Mouse (Mus musculus): ENCODE results near the gene Atp6v1d.
A peak's percentile ranks its signal among the peaks of the same experiment; 100 is the strongest.

Atp6v1d gene

GRCm38 (mm10) chr12:78861496-78862253, at the start of gene Atp6v1d, which contains the start of gene Eif2s1:
Gene Atp6v1d, minus strand, starts transcription at chr12:78861638.
Gene Eif2s1, plus strand, starts transcription at chr12:78861819.
- peak; percentile 96 for DNase-seq (ENCODE audit: low spot score)

GRCm38 (mm10) chr12:78910684-78911461, 49.4 kb upstream of the Atp6v1d start:
- no peak for DNase-seq (ENCODE audit: low spot score)

- no peak for DNase-seq (ENCODE audit: low spot score)
Observed at GRCm38 (mm10) chr12:78908081-78908605, 46.7 kb upstream of the Atp6v1d start.

GRCm38 (mm10) chr12:78906707-78907162, 45.3 kb upstream of the Atp6v1d start, which contains the start of gene Plek2:
Gene Plek2, minus strand, starts transcription at chr12:78906964.
- DNase-seq (ENCODE audit: low spot score): peak; percentile 53

GRCm38 (mm10) chr12:78904499-78904898, 43.1 kb upstream of the Atp6v1d start:
- DNase-seq (ENCODE audit: low spot score): no peak

GRCm38 (mm10) chr12:78903313-78903712, 41.9 kb upstream of the Atp6v1d start:
- no peak for DNase-seq (ENCODE audit: low spot score)

- no peak for DNase-seq (ENCODE audit: low spot score)
Observed at GRCm38 (mm10) chr12:78901467-78901866, 40.0 kb upstream of the Atp6v1d start.

GRCm38 (mm10) chr12:78897861-78898260, 36.4 kb upstream of the Atp6v1d start:
- no peak for DNase-seq (ENCODE audit: low spot score)

- DNase-seq (ENCODE audit: low spot score): no peak
Observed at GRCm38 (mm10) chr12:78891149-78891548, 29.7 kb upstream of the Atp6v1d start.

GRCm38 (mm10) chr12:78890062-78890461, 28.6 kb upstream of the Atp6v1d start:
- DNase-seq (ENCODE audit: low spot score): no peak

- DNase-seq (ENCODE audit: low spot score): no peak
Observed at GRCm38 (mm10) chr12:78874581-78874980, 13.1 kb upstream of the Atp6v1d start.

GRCm38 (mm10) chr12:78868115-78868514, 6.7 kb upstream of the Atp6v1d start:
- no peak for DNase-seq (ENCODE audit: low spot score)

- DNase-seq (ENCODE audit: low spot score): no peak
Observed at GRCm38 (mm10) chr12:78865434-78865833, 4.0 kb upstream of the Atp6v1d start.

GRCm38 (mm10) chr12:78862254-78862730, 854 bp upstream of the Atp6v1d start:
- DNase-seq (ENCODE audit: low spot score): no peak

- DNase-seq (ENCODE audit: low spot score): no peak
Observed at GRCm38 (mm10) chr12:78860921-78861495, 430 bp downstream of the Atp6v1d start.

GRCm38 (mm10) chr12:78848246-78848645, 13.2 kb downstream of the Atp6v1d start:
- no peak for DNase-seq (ENCODE audit: low spot score)

GRCm38 (mm10) chr12:78842429-78842828, 19.0 kb downstream of the Atp6v1d start:
- DNase-seq (ENCODE audit: low spot score): no peak

GRCm38 (mm10) chr12:78839906-78840305, 21.5 kb downstream of the Atp6v1d start:
- DNase-seq (ENCODE audit: low spot score): no peak

GRCm38 (mm10) chr12:78834496-78834895, 26.9 kb downstream of the Atp6v1d start:
- no peak for DNase-seq (ENCODE audit: low spot score)

GRCm38 (mm10) chr12:78814437-78814836, 47.0 kb downstream of the Atp6v1d start:
- DNase-seq (ENCODE audit: low spot score): no peak

- DNase-seq (ENCODE audit: low spot score): no peak
Observed at GRCm38 (mm10) chr12:78801836-78802235, 59.6 kb downstream of the Atp6v1d start.

GRCm38 (mm10) chr12:78800036-78800435, 61.4 kb downstream of the Atp6v1d start:
- DNase-seq (ENCODE audit: low spot score): no peak
